Mouse (Mus musculus) olfactory bulb, adult 2 months (tissue): Measurements from ENCODE around the gene Plekhh3.

Source experiments
- CTCF ChIP-seq: fragments of 200-500 bp; IDR thresholded peaks from 2 replicates; pipeline ENCODE4 v1.5.1; 2012; ENCODE audit warnings: low read depth, mild to moderate bottlenecking, low read length, moderate library complexity; ENCODE audit not compliant: insufficient read depth
- POLR2A ChIP-seq: fragments of 200-500 bp; IDR thresholded peaks from 2 replicates; pipeline ENCODE4 v1.6.1; 2012; ENCODE audit warnings: mild to moderate bottlenecking, low read depth, low read length, moderate library complexity; ENCODE audit not compliant: insufficient read depth

- TF ChIP-seq POLR2A, result no peak
- TF ChIP-seq CTCF, result no peak
Observed at GRCm38 (mm10) chr11:101155151-101155550, 16.0 kb downstream of the Plekhh3 start.
